Mouse (Mus musculus) subcutaneous adipose tissue, adult 2 months (tissue): ENCODE results near the gene Kcnq4. TPM values are rescaled to one million over a fixed set of nuclear protein-coding genes. Genes with fewer than 3 reads are reported as not detected.

Source experiments
- polyA plus RNA-seq: library from polyadenylated mRNA; depleted of rRNA; stranded (reverse); fragments of >200 nt; gene quantifications from 2 replicates; pipeline ENCODE4 v1.2.3, GENCODE M21; 2012; ENCODE audit warnings: low replicate concordance; rRNA removed

Kcnq4 gene
- 24.9 and 27.1 TPM in 2 replicates for polyA plus RNA-seq

GRCm38 (mm10) chr4:120747941-120748866, at the start of gene Kcnq4:
Gene Kcnq4, minus strand, starts transcription at chr4:120748612.

GRCm38 (mm10) chr4:120666358-120667024, 81.9 kb downstream of the Kcnq4 start, which contains the start of gene Cited4:
Gene Cited4, plus strand, starts transcription at chr4:120666572.

Other genes with a start within 250 kb of the Kcnq4 start
- 0.17 TPM in 1 of 2 replicates, not detected in the other for gene Slfnl1, start 216.4 kb downstream of the Kcnq4 start, polyA plus RNA-seq
- 6.3 and 20.6 TPM in 2 replicates for gene Ctps, start 178.3 kb downstream of the Kcnq4 start, polyA plus RNA-seq
- gene Gm8439, start 159.9 kb downstream of the Kcnq4 start, polyA plus RNA-seq = 0.63 TPM in 1 of 2 replicates, not detected in the other
- gene Cited4, start 82.0 kb downstream of the Kcnq4 start, polyA plus RNA-seq = 1.2 and 36.9 TPM in 2 replicates
- gene Nfyc, start 83.0 kb upstream of the Kcnq4 start, polyA plus RNA-seq = 129 and 178 TPM in 2 replicates
- 0.27 and 0.69 TPM in 2 replicates for gene Rims3, start 106.2 kb upstream of the Kcnq4 start, polyA plus RNA-seq
- gene Exo5, start 176.4 kb upstream of the Kcnq4 start, polyA plus RNA-seq = 4.3 and 10.9 TPM in 2 replicates
- 2.5 and 3.5 TPM in 2 replicates for gene Zfp69, start 203.1 kb upstream of the Kcnq4 start, polyA plus RNA-seq